Mouse (Mus musculus) megakaryocyte, embryonic 14.5 days (primary cell): ENCODE data around the gene Mmadhc.

Experiments used
- FLI1 ChIP-seq: IDR thresholded peaks from 2 replicates; pipeline ENCODE4 v1.6.1; 2012; ENCODE audit warnings: low read length, inconsistent platforms, mixed read lengths
- GATA1 ChIP-seq: IDR thresholded peaks from 3 replicates; pipeline ENCODE4 v1.6.1; 2012; ENCODE audit warnings: mixed read lengths, low read length, inconsistent platforms, borderline replicate concordance

GRCm38 (mm10) chr2:50343598-50343997 lies 47.0 kb upstream of the Mmadhc start:
- no peak for TF ChIP-seq GATA1
- TF ChIP-seq FLI1, result no peak
